Mouse (Mus musculus): ENCODE results near the gene Shisa3. TPM values are rescaled to one million over a fixed set of nuclear protein-coding genes. Genes with fewer than 3 reads are reported as not detected.
A peak's percentile ranks its signal among the peaks of the same experiment; 100 is the strongest.

Gene Shisa3
- total RNA-seq, 1 experiment, result 0.76 TPM

DNA sequence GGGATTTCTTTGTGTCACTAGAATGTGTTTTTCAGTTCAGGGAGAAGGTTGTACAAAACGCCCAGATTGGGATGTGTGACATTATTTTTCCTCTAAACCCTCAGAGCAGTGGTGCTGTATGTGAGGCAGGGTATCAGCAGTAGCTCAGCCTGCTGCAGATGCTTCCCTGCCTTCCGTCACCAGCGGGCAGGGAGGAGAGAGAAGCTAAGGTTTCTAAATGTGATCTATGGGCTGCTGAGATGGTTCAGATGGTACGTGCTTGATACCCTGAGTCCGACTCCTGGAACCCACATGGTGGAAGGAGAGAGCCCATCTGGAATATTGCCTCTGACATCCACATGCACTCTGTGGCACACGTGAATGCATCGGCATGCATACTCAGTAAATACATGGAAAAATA, 12.1 kb upstream of the Shisa3 start:
- in situ Hi-C loops (cut with MboI; ENCODE audit: low sequenced_read_pairs in 2 of 2, unreplicated experiment in 2 of 2), result no loop called here
- no peak for DNase-seq (ENCODE audit: low read depth, low spot score)
- TF ChIP-seq MAFK (IDR thresholded peaks at IDR 0.05; ENCODE audit: insufficient read depth, low read depth, low read length) (no peak), ZNF384 (IDR thresholded peaks at IDR 0.05; ENCODE audit: low read depth, low read length) (no peak), ZC3H11A (IDR thresholded peaks at IDR 0.05; ENCODE audit: borderline replicate concordance, low read depth, low read length) (no peak), CHD2 (IDR thresholded peaks at IDR 0.05; ENCODE audit: low read depth, low read length) (no peak), HCFC1 (IDR thresholded peaks at IDR 0.05; ENCODE audit: borderline replicate concordance, insufficient read depth, low read length) (no peak)
- Histone ChIP-seq H3K9me3 (ENCODE audit: control insufficient read depth, insufficient read depth, low read depth, low read length) (no peaks in the 10 kb centered on the region), H3K36me3 (ENCODE audit: control insufficient read depth, insufficient read depth, low read length, poor library complexity, severe bottlenecking) (no peaks in the 10 kb centered on the region), H3K9ac (ENCODE audit: insufficient read depth, low read depth, low read length, poor library complexity, severe bottlenecking) (no peak overlapping the region), H3K27ac (ENCODE audit: insufficient read depth, low read depth, low read length, poor library complexity, severe bottlenecking) (no peak overlapping the region), H3K4me3 (ENCODE audit: insufficient read depth in 1 of 2, low read depth in 1 of 2, low read length in 2 of 2, poor library complexity in 1 of 2, severe bottlenecking in 1 of 2) (no peak overlapping the region), H3K4me1 (ENCODE audit: control insufficient read depth in 2 of 2, insufficient read depth in 2 of 2, low read length in 2 of 2, poor library complexity in 1 of 2) (no peaks in the 10 kb centered on the region)

- H3K9me3 ChIP-seq (ENCODE audit: control insufficient read depth, insufficient read depth, low read depth, low read length), result no peaks in the 10 kb centered on the region
- no peaks in the 10 kb centered on the region for H3K36me3 ChIP-seq (ENCODE audit: control insufficient read depth, insufficient read depth, low read length, poor library complexity, severe bottlenecking)
- no peak overlapping the region for H3K4me3 ChIP-seq (ENCODE audit: insufficient read depth in 1 of 2, low read depth in 1 of 2, low read length in 2 of 2, poor library complexity in 1 of 2, severe bottlenecking in 1 of 2)
- no peaks in the 10 kb centered on the region for H3K4me1 ChIP-seq (ENCODE audit: control insufficient read depth in 2 of 2, insufficient read depth in 2 of 2, low read length in 2 of 2, poor library complexity in 1 of 2)
- in situ Hi-C loops (cut with MboI; ENCODE audit: low sequenced_read_pairs in 2 of 2, unreplicated experiment in 2 of 2), result no loop called here
- TF ChIP-seq CHD2 (IDR thresholded peaks at IDR 0.05; ENCODE audit: low read depth, low read length) (no peak), ZNF384 (IDR thresholded peaks at IDR 0.05; ENCODE audit: low read depth, low read length) (no peak), ZC3H11A (IDR thresholded peaks at IDR 0.05; ENCODE audit: borderline replicate concordance, low read depth, low read length) (no peak), MAFK (IDR thresholded peaks at IDR 0.05; ENCODE audit: insufficient read depth, low read depth, low read length) (no peak), HCFC1 (IDR thresholded peaks at IDR 0.05; ENCODE audit: borderline replicate concordance, insufficient read depth, low read length) (no peak)
- DNase-seq (ENCODE audit: low read depth, low spot score), result no peak
- H3K27ac ChIP-seq (ENCODE audit: insufficient read depth, low read depth, low read length, poor library complexity, severe bottlenecking), result no peak overlapping the region
- no peak overlapping the region for H3K9ac ChIP-seq (ENCODE audit: insufficient read depth, low read depth, low read length, poor library complexity, severe bottlenecking)
These were observed 7.7 kb upstream of the Shisa3 start for GRCm38 (mm10) chr5:67599935-67600334.

DNA sequence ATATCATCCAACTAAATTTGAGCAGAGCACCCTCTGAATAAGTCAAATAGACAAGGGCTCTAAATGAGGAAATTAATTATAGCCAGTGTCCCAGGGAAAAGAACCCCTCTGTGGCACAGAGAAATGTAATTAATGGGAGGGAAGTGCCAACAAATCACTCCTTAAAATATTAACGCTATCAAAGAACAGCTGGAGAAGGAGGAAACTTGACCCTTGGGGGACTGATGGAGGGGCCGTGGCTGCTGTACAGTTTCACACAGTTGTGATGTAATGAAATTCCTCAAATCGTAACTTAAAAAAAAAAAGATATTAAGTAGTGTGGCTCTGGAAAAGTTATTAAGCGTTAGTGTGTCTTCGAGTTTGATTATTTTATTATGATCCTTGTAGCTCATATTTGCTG, 1.7 kb upstream of the Shisa3 start:
- in situ Hi-C loops (cut with MboI; ENCODE audit: low sequenced_read_pairs in 2 of 2, unreplicated experiment in 2 of 2), result no loop called here
- TF ChIP-seq HCFC1 (IDR thresholded peaks at IDR 0.05; ENCODE audit: borderline replicate concordance, insufficient read depth, low read length) (no peak), ZC3H11A (IDR thresholded peaks at IDR 0.05; ENCODE audit: borderline replicate concordance, low read depth, low read length) (no peak), MAFK (IDR thresholded peaks at IDR 0.05; ENCODE audit: insufficient read depth, low read depth, low read length) (no peak), CHD2 (IDR thresholded peaks at IDR 0.05; ENCODE audit: low read depth, low read length) (no peak), ZNF384 (IDR thresholded peaks at IDR 0.05; ENCODE audit: low read depth, low read length) (no peak)
- no peak for DNase-seq (ENCODE audit: low read depth, low spot score)
- H3K27ac ChIP-seq (ENCODE audit: insufficient read depth, low read depth, low read length, poor library complexity, severe bottlenecking), result no peak overlapping the region
- H3K36me3 ChIP-seq (ENCODE audit: control insufficient read depth, insufficient read depth, low read length, poor library complexity, severe bottlenecking), result no peaks in the 10 kb centered on the region
- H3K9me3 ChIP-seq (ENCODE audit: control insufficient read depth, insufficient read depth, low read depth, low read length), result no peaks in the 10 kb centered on the region
- H3K4me3 ChIP-seq (ENCODE audit: insufficient read depth in 1 of 2, low read depth in 1 of 2, low read length in 2 of 2, poor library complexity in 1 of 2, severe bottlenecking in 1 of 2), result no peak overlapping the region
- H3K9ac ChIP-seq (ENCODE audit: insufficient read depth, low read depth, low read length, poor library complexity, severe bottlenecking), result no peak overlapping the region
- H3K4me1 ChIP-seq (ENCODE audit: control insufficient read depth in 2 of 2, insufficient read depth in 2 of 2, low read length in 2 of 2, poor library complexity in 1 of 2), result no peaks in the 10 kb centered on the region

DNA sequence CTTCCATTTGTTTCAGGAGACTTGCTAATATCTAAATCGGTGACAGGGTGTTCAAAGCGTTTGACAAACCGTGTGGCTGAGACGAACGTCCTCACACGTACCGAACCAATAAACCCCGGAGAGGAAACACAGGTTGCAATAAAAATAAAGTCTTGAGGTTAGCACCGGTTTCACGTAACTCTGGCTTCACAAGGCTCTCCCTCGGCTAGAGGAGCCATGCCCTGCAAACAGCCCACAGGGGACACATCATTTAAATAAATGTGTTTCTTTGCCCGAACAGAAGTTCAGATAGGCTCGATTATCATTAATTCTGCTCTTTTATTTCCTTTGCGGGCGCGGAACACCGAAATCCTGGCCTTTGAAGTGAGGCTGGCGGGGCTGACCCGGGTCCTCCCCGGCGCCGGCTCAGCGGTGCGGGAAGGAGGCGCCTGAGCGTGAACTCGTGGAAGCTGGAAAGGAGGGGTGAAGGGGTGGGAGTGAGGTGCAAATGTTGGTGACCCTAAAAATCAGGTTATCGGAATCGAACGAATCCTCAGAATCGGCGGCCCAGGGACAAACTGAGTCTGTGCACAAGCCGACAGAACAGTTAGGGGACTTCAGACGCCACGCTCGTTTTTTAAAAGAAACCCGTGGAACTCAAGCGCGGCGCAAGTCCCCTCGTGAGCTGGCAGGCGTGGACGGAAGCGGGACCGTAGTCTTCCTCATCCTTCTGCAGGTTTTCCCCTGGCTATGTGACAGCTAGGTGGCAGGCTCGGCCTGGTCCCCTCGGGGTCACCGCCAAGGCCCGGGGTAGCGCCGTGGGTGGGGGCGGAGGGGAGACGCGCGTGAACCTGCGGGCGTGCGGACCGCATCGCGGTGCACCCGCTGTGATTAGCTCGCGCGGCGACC, 522 bp upstream of the Shisa3 start:
- Histone ChIP-seq H3K4me3 (ENCODE audit: insufficient read depth in 1 of 2, low read depth in 1 of 2, low read length in 2 of 2, poor library complexity in 1 of 2, severe bottlenecking in 1 of 2) (peak overlapping the region; percentile 59 to 76), H3K27ac (ENCODE audit: insufficient read depth, low read depth, low read length, poor library complexity, severe bottlenecking) (no peak overlapping the region), H3K9me3 (ENCODE audit: control insufficient read depth, insufficient read depth, low read depth, low read length) (no peaks in the 10 kb centered on the region), H3K36me3 (ENCODE audit: control insufficient read depth, insufficient read depth, low read length, poor library complexity, severe bottlenecking) (no peaks in the 10 kb centered on the region), H3K4me1 (ENCODE audit: control insufficient read depth in 2 of 2, insufficient read depth in 2 of 2, low read length in 2 of 2, poor library complexity in 1 of 2) (no peaks in the 10 kb centered on the region), H3K9ac (ENCODE audit: insufficient read depth, low read depth, low read length, poor library complexity, severe bottlenecking) (0 out of 2 replicates have a peak overlapping the region, but pooled peaks have one; percentile 56)
- TF ChIP-seq ZC3H11A (IDR thresholded peaks at IDR 0.05; ENCODE audit: borderline replicate concordance, low read depth, low read length) (no peak), ZNF384 (IDR thresholded peaks at IDR 0.05; ENCODE audit: low read depth, low read length) (no peak), MAFK (IDR thresholded peaks at IDR 0.05; ENCODE audit: insufficient read depth, low read depth, low read length) (no peak), HCFC1 (IDR thresholded peaks at IDR 0.05; ENCODE audit: borderline replicate concordance, insufficient read depth, low read length) (no peak), CHD2 (IDR thresholded peaks at IDR 0.05; ENCODE audit: low read depth, low read length) (no peak)
- DNase-seq (ENCODE audit: low read depth, low spot score), result peak; percentile 19
- in situ Hi-C loops (cut with MboI; ENCODE audit: low sequenced_read_pairs in 2 of 2, unreplicated experiment in 2 of 2), result no loop called here

All from ES-E14 (cell line).